Mouse (Mus musculus) liver, adult (tissue): ENCODE data around the gene Kctd5.

Experiments
- GATA4 ChIP-seq: IDR thresholded peaks from 2 replicates; pipeline ENCODE4 v1.6.1; 2014; ENCODE audit warnings: mild to moderate bottlenecking, low read length; ENCODE audit not compliant: insufficient replicate concordance

Kctd5 gene

GRCm38 (mm10) chr17:24009617-24010016, 63.7 kb downstream of the Kctd5 start:
- no peak for TF ChIP-seq GATA4

DNA sequence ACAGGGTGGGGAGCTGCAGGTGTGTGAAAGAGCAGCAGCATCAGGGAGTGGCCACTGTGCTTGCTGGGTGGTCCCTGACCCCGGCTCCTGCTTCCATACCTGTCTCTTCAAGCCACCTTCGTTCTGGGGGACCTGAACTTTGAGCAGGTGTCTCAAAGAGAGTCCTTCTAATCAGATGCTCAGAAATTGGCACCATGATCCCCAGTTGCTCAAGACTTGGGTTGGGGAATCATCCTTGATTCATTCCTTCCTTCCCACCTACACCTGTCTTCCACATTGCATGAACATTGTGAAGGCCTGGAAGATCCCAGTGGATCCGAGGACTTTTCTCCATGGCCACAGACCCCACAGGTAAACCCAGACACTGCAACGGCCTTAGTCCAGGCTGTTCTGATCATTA, 65.2 kb downstream of the Kctd5 start:
- no peak for TF ChIP-seq GATA4

- peak; percentile 65; the same call in 1 of the 2 replicates for TF ChIP-seq GATA4
Observed at GRCm38 (mm10) chr17:24007391-24007790, 65.9 kb downstream of the Kctd5 start.

- no peak for TF ChIP-seq GATA4
Observed at GRCm38 (mm10) chr17:24006930-24007329, 66.4 kb downstream of the Kctd5 start.

DNA sequence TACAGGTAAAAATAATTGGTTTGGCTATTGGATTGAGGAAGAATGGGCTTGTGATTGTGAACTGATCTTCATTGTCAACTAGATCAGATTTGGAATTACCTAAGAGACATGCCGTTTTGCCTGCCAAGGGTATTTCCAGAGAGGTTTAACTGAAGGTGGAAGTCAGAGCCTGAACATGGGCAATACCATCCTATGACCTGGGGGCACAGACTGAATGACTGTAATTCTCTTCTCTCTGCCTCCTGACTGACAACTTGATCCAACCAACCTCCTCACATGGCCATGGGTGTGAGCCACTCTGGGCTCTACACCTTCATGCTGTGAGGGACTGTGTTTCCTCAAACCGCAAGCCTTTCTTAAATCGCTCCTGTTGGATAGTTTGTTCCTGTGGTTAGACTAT, 68.2 kb downstream of the Kctd5 start:
- TF ChIP-seq GATA4: no peak

GRCm38 (mm10) chr17:24004071-24004665, 69.1 kb downstream of the Kctd5 start:
- no peak for TF ChIP-seq GATA4

GRCm38 (mm10) chr17:24000404-24000803, 72.9 kb downstream of the Kctd5 start:
- no peak for TF ChIP-seq GATA4

DNA sequence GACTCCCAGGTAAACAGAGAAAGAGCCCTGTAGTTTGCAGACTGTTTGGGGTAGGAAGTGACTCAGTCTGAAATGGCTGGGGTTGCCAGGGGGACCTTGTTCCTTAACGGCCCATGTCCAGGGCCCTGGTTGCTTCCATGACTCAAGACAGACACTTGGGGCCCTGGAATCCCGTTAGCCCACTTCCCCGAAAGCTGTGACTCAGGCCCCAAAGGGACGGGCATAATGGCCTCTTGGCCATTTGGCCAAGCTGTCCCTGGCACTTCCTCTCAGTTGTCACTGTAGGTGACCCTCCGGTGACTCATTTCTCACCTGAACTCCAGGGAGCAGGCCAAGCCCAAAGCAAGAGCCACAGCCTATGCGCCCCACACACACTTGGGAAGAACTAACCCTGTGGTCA, 74.9 kb downstream of the Kctd5 start:
- no peak for TF ChIP-seq GATA4

DNA sequence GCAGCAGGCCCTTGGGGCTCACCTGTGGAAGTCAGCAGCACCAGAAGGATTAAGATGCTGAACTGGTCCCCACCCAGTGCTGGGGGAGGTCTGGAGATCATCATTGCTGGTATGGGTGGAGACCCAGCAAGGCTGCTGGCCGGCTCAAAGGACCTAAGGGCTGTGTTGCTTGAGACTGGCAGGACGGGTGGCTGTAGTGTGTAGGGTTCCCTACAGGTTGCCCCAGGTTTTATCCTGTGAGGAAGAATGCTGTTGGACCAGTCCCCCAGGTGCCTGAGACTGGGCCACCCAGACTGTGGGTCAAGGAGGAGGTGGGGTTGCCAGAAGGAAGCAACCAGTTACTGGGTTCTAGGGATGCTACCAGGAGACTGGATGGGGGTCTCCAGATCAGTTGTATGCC, 75.4 kb downstream of the Kctd5 start, which contains the start of gene Prss22:
TSS of gene Prss22 (minus strand) at position 200 of the 400 bp plus-strand sequence.
- TF ChIP-seq GATA4: no peak
